Mouse (Mus musculus) embryo, embryonic 10 days (tissue): ENCODE measurements at regions not wholly inside any gene's neighbourhood (a gene's known extent, or its start where the extent isn't known, plus 50 kb on each side); places are given as distances from the start of the nearest gene placed in this dataset.

Experiments
- DNase-seq: peaks from one replicate; pipeline ENCODE4 v3.0.0-alpha.2; 2015; ENCODE audit warnings: low spot score

GRCm38 (mm10) chr14:123219590-123219989 is 235.8 kb upstream of the Tmtc4 start:
- no peak for DNase-seq

- no peak for DNase-seq
Observed at GRCm38 (mm10) chr14:123210241-123210640, 226.4 kb upstream of the Tmtc4 start.

GRCm38 (mm10) chr14:123202848-123203247 is 219.0 kb upstream of the Tmtc4 start:
- no peak for DNase-seq

- DNase-seq = no peak
Observed at GRCm38 (mm10) chr14:123202313-123202712, 218.5 kb upstream of the Tmtc4 start.

GRCm38 (mm10) chr14:123201426-123202274 is 217.8 kb upstream of the Tmtc4 start:
- no peak for DNase-seq

GRCm38 (mm10) chr14:123199111-123199510 is 215.3 kb upstream of the Tmtc4 start:
- no peak for DNase-seq

- no peak for DNase-seq
Observed at GRCm38 (mm10) chr14:123192574-123192973, 208.7 kb upstream of the Tmtc4 start.

- no peak for DNase-seq
Observed at GRCm38 (mm10) chr14:123190729-123191128, 206.9 kb upstream of the Tmtc4 start.

- no peak for DNase-seq
Observed at GRCm38 (mm10) chr14:123187270-123188058, 203.6 kb upstream of the Tmtc4 start.

- no peak for DNase-seq
Observed at GRCm38 (mm10) chr14:123173183-123173582, 189.3 kb upstream of the Tmtc4 start.

GRCm38 (mm10) chr14:123171865-123172264 is 188.0 kb upstream of the Tmtc4 start:
- DNase-seq = no peak

GRCm38 (mm10) chr14:123163842-123164241 is 180.0 kb upstream of the Tmtc4 start:
- DNase-seq = no peak

GRCm38 (mm10) chr14:123143489-123144046 is 159.7 kb upstream of the Tmtc4 start:
- DNase-seq = no peak

- no peak for DNase-seq
Observed at GRCm38 (mm10) chr14:123138743-123139705, 155.2 kb upstream of the Tmtc4 start.

GRCm38 (mm10) chr14:123133979-123134378 is 150.1 kb upstream of the Tmtc4 start:
- DNase-seq = no peak

GRCm38 (mm10) chr14:123120361-123120760 is 136.5 kb upstream of the Tmtc4 start:
- DNase-seq = no peak

GRCm38 (mm10) chr14:123116337-123116736 is 132.5 kb upstream of the Tmtc4 start:
- DNase-seq = no peak

- DNase-seq = peak; percentile 6
Observed at GRCm38 (mm10) chr14:123110533-123110932, 126.7 kb upstream of the Tmtc4 start.

GRCm38 (mm10) chr14:123100371-123100770 is 116.5 kb upstream of the Tmtc4 start:
- no peak for DNase-seq

- DNase-seq = no peak
Observed at GRCm38 (mm10) chr14:123096086-123096485, 112.3 kb upstream of the Tmtc4 start.

GRCm38 (mm10) chr14:123082065-123082464 is 98.2 kb upstream of the Tmtc4 start:
- DNase-seq = no peak
